Mouse (Mus musculus) hindbrain, embryonic 13.5 days (tissue): ENCODE results near the gene Gm20388. TPM values are rescaled to one million over a fixed set of nuclear protein-coding genes. Genes with fewer than 3 reads are reported as not detected.
"Not testable (repeated sequence)": the region's sequence is repeated elsewhere in the genome, so short reads cannot be mapped to it uniquely, and the experiment has no call there.

Experiments used
- ATAC-seq: fragments of 200-750 bp; cut with Nextera tagmentation; 2 replicates; pipeline ENCODE4 v1.8.0; 2017; ENCODE audit warnings: moderate TSS enrichment; ENCODE audit not compliant: low FRiP score
- H3K27ac ChIP-seq: fragments of 300-500 bp; sonication (generic); 2 replicates; pipeline ENCODE4 v1.5.1; 2015; ENCODE audit warnings: inconsistent platforms, mild to moderate bottlenecking, moderate library complexity
- H3K27me3 ChIP-seq: fragments of 300-500 bp; sonication (generic); 2 replicates; pipeline ENCODE4 v1.6.1; 2015; ENCODE audit warnings: mild to moderate bottlenecking, inconsistent platforms
- H3K36me3 ChIP-seq: fragments of 300-500 bp; sonication (generic); 2 replicates; pipeline ENCODE4 v1.6.1; 2015; ENCODE audit warnings: mild to moderate bottlenecking, inconsistent platforms
- H3K4me1 ChIP-seq: fragments of 300-500 bp; sonication (generic); replicated peaks from 2 replicates; pipeline ENCODE4 v1.6.1; 2015; ENCODE audit warnings: inconsistent platforms
- H3K4me2 ChIP-seq: fragments of 300-500 bp; sonication (generic); 2 replicates; pipeline ENCODE4 v1.6.1; 2015; ENCODE audit warnings: inconsistent platforms, mild to moderate bottlenecking, moderate library complexity
- H3K4me3 ChIP-seq: fragments of 300-500 bp; sonication (generic); 2 replicates; pipeline ENCODE4 v1.5.1; 2015; ENCODE audit warnings: mild to moderate bottlenecking, inconsistent platforms
- H3K9ac ChIP-seq: fragments of 300-500 bp; sonication (generic); 2 replicates; pipeline ENCODE4 v1.6.1; 2015; ENCODE audit warnings: mild to moderate bottlenecking, inconsistent platforms
- H3K9me3 ChIP-seq: fragments of 300-500 bp; sonication (generic); 2 replicates; pipeline ENCODE4 v1.6.1; 2016; ENCODE audit warnings: inconsistent platforms
- WGBS: fragments of 180-500 bp; shearing (Covaris S2); methylation state at CpG from one replicate; pipeline ENCODE4 v1.1.7; 2015; 5-methylcytosine and 5-hydroxymethylcytosine counted together
- polyA plus RNA-seq: library from polyadenylated mRNA; unstranded; fragments of >200 nt; fragmentation: Nextera tagmentation; extraction: Ambion mirVana; gene quantifications from 2 replicates; pipeline ENCODE4 v1.2.1, GENCODE M21; 2015

Gm20388 gene
- polyA plus RNA-seq, 1 experiment from 2014 or later: 1.9 TPM

GRCm38 (mm10) chr8:123014429-123014828 is 3103.8 kb downstream of the Gm20388 start:
- Histone ChIP-seq H3K4me2 (no peak overlapping the region), H3K9me3 (no peaks in the 10 kb centered on the region), H3K4me1 (peaks cover 34% of the 10 kb centered on the region), H3K27me3 (no peaks in the 10 kb centered on the region), H3K9ac (no peak overlapping the region), H3K27ac (no peak overlapping the region), H3K4me3 (no peak overlapping the region), H3K36me3 (no peaks in the 10 kb centered on the region)
- no peak for ATAC-seq
- WGBS: 86% methylated on average over 7 of the region's 7 CpGs

- no peak overlapping the region for H3K4me2 ChIP-seq
- no peak overlapping the region for H3K9ac ChIP-seq
- no peaks in the 10 kb centered on the region for H3K36me3 ChIP-seq
- WGBS: 82% methylated on average over 3 of the region's 3 CpGs
- no peak overlapping the region for H3K4me3 ChIP-seq
- no peak overlapping the region for H3K27ac ChIP-seq
- no peaks in the 10 kb centered on the region for H3K9me3 ChIP-seq
- H3K27me3 ChIP-seq: no peaks in the 10 kb centered on the region
- ATAC-seq: no peak
- peaks cover 38% of the 10 kb centered on the region for H3K4me1 ChIP-seq
Observed at GRCm38 (mm10) chr8:123015074-123015473, 3104.4 kb downstream of the Gm20388 start.

- H3K27me3 ChIP-seq: no peaks in the 10 kb centered on the region
- no peak overlapping the region for H3K27ac ChIP-seq
- 94% methylated on average over 4 of the region's 4 CpGs for WGBS
- ATAC-seq: no peak
- no peak overlapping the region for H3K4me2 ChIP-seq
- H3K9me3 ChIP-seq: no peaks in the 10 kb centered on the region
- H3K9ac ChIP-seq: no peak overlapping the region
- H3K4me1 ChIP-seq: peaks cover 52% of the 10 kb centered on the region
- H3K4me3 ChIP-seq: no peak overlapping the region
- no peaks in the 10 kb centered on the region for H3K36me3 ChIP-seq
Observed at GRCm38 (mm10) chr8:123017143-123017542, 3106.5 kb downstream of the Gm20388 start.

- no peak for ATAC-seq
- H3K36me3 ChIP-seq: no peaks in the 10 kb centered on the region
- 65% methylated on average over 4 of the region's 4 CpGs for WGBS
- no peaks in the 10 kb centered on the region for H3K27me3 ChIP-seq
- no peak overlapping the region for H3K9ac ChIP-seq
- peaks cover 58% of the 10 kb centered on the region for H3K4me1 ChIP-seq
- no peak overlapping the region for H3K4me3 ChIP-seq
- no peaks in the 10 kb centered on the region for H3K9me3 ChIP-seq
- no peak overlapping the region for H3K4me2 ChIP-seq
- H3K27ac ChIP-seq: peak overlapping the region; percentile 13; the same call in 1 of the 2 replicates
Observed at GRCm38 (mm10) chr8:123018484-123019164, 3108.0 kb downstream of the Gm20388 start.

- no peak for ATAC-seq
- H3K4me2 ChIP-seq: no peak overlapping the region
- no peak overlapping the region for H3K27ac ChIP-seq
- H3K27me3 ChIP-seq: no peaks in the 10 kb centered on the region
- 66% methylated on average over 2 of the region's 2 CpGs for WGBS
- H3K4me3 ChIP-seq: no peak overlapping the region
- H3K9ac ChIP-seq: no peak overlapping the region
- H3K36me3 ChIP-seq: no peaks in the 10 kb centered on the region
- H3K9me3 ChIP-seq: no peaks in the 10 kb centered on the region
- peaks cover 56% of the 10 kb centered on the region for H3K4me1 ChIP-seq
Observed at GRCm38 (mm10) chr8:123020084-123020483, 3109.4 kb downstream of the Gm20388 start.

- H3K9ac ChIP-seq: no peak overlapping the region
- H3K4me1 ChIP-seq: peaks cover 56% of the 10 kb centered on the region
- H3K36me3 ChIP-seq: no peaks in the 10 kb centered on the region
- H3K27ac ChIP-seq: no peak overlapping the region
- H3K4me3 ChIP-seq: no peak overlapping the region
- no peak overlapping the region for H3K4me2 ChIP-seq
- ATAC-seq: no peak
- H3K9me3 ChIP-seq: no peaks in the 10 kb centered on the region
- 83% methylated on average over 2 of the region's 2 CpGs for WGBS
- H3K27me3 ChIP-seq: no peaks in the 10 kb centered on the region
Observed at GRCm38 (mm10) chr8:123020859-123021258, 3110.2 kb downstream of the Gm20388 start.

- no peak for ATAC-seq
Observed at GRCm38 (mm10) chr8:123021259-123021658, 3110.6 kb downstream of the Gm20388 start.

GRCm38 (mm10) chr8:123022727-123023126 is 3112.1 kb downstream of the Gm20388 start:
- Histone ChIP-seq H3K9ac (no peak overlapping the region), H3K27ac (no peak overlapping the region)
- no peak for ATAC-seq

More at GRCm38 (mm10) chr8:123021259-123021658, 3110.6 kb downstream of the Gm20388 start:
- Histone ChIP-seq H3K4me2 (no peak overlapping the region), H3K27ac (no peak overlapping the region), H3K4me3 (no peak overlapping the region), H3K36me3 (no peaks in the 10 kb centered on the region), H3K27me3 (no peaks in the 10 kb centered on the region), H3K9ac (no peak overlapping the region), H3K9me3 (no peaks in the 10 kb centered on the region), H3K4me1 (peaks cover 52% of the 10 kb centered on the region)
- WGBS: 90% methylated on average over 1 of the region's 1 CpGs

GRCm38 (mm10) chr8:123024226-123024625 is 3113.6 kb downstream of the Gm20388 start:
- H3K36me3 ChIP-seq: no peaks in the 10 kb centered on the region
- no peak overlapping the region for H3K27ac ChIP-seq
- H3K9me3 ChIP-seq: no peaks in the 10 kb centered on the region
- peaks cover 26% of the 10 kb centered on the region for H3K4me1 ChIP-seq
- H3K4me2 ChIP-seq: no peak overlapping the region
- no peak overlapping the region for H3K4me3 ChIP-seq
- 98% methylated on average over 2 of the region's 2 CpGs for WGBS
- ATAC-seq: no peak
- H3K9ac ChIP-seq: no peak overlapping the region
- no peaks in the 10 kb centered on the region for H3K27me3 ChIP-seq

More at GRCm38 (mm10) chr8:123022727-123023126, 3112.1 kb downstream of the Gm20388 start:
- no peaks in the 10 kb centered on the region for H3K27me3 ChIP-seq
- no peaks in the 10 kb centered on the region for H3K9me3 ChIP-seq
- 91% methylated on average over 3 of the region's 3 CpGs for WGBS
- H3K4me3 ChIP-seq: no peak overlapping the region
- H3K36me3 ChIP-seq: no peaks in the 10 kb centered on the region
- no peak overlapping the region for H3K4me2 ChIP-seq
- H3K4me1 ChIP-seq: peaks cover 39% of the 10 kb centered on the region

GRCm38 (mm10) chr8:123025951-123026351 is 3115.3 kb downstream of the Gm20388 start:
- Histone ChIP-seq H3K36me3 (no peaks in the 10 kb centered on the region), H3K4me3 (no peak overlapping the region), H3K9me3 (no peaks in the 10 kb centered on the region), H3K4me2 (no peak overlapping the region), H3K27me3 (no peaks in the 10 kb centered on the region), H3K4me1 (peaks cover 15% of the 10 kb centered on the region), H3K27ac (no peak overlapping the region), H3K9ac (no peak overlapping the region)
- WGBS: 88% methylated on average over 3 of the region's 3 CpGs
- no peak for ATAC-seq

- Histone ChIP-seq H3K9me3 (no peaks in the 10 kb centered on the region), H3K9ac (no peak overlapping the region), H3K27ac (no peak overlapping the region), H3K4me2 (no peak overlapping the region), H3K36me3 (no peaks in the 10 kb centered on the region), H3K4me3 (no peak overlapping the region), H3K27me3 (no peaks in the 10 kb centered on the region), H3K4me1 (peaks cover 4% of the 10 kb centered on the region; the same call in 1 of the 2 replicates)
- WGBS: 93% methylated on average over 8 of the region's 8 CpGs
- ATAC-seq: no peak
Observed at GRCm38 (mm10) chr8:123027786-123028185, 3117.1 kb downstream of the Gm20388 start.

- not testable (repeated sequence) for H3K4me3 ChIP-seq, H3K27me3 ChIP-seq, H3K4me1 ChIP-seq, H3K4me2 ChIP-seq, H3K9me3 ChIP-seq, H3K36me3 ChIP-seq, H3K9ac ChIP-seq, ATAC-seq, H3K27ac ChIP-seq
- 86% methylated on average over 3 of the region's 5 CpGs for WGBS
Observed at GRCm38 (mm10) chr8:123030091-123030490, 3119.4 kb downstream of the Gm20388 start.

- Histone ChIP-seq H3K9ac (no peak overlapping the region), H3K4me1 (peaks cover 15% of the 10 kb centered on the region), H3K27me3 (no peaks in the 10 kb centered on the region), H3K4me3 (no peak overlapping the region), H3K27ac (no peak overlapping the region), H3K9me3 (no peaks in the 10 kb centered on the region), H3K4me2 (no peak overlapping the region), H3K36me3 (no peaks in the 10 kb centered on the region)
- ATAC-seq: no peak
- 91% methylated on average over 7 of the region's 7 CpGs for WGBS
Observed at GRCm38 (mm10) chr8:123031321-123031978, 3120.8 kb downstream of the Gm20388 start.
